Mouse (Mus musculus) thymus, postnatal 0 days (tissue): ENCODE results near the gene Zkscan17. TPM values are rescaled to one million over a fixed set of nuclear protein-coding genes. Genes with fewer than 3 reads are reported as not detected.
A peak's percentile ranks its signal among the peaks of the same experiment; 100 is the strongest.

ENCODE experiments used
- DNase-seq: peaks from one replicate; pipeline ENCODE4 v3.0.0-alpha.2; 2015; ENCODE audit warnings: low spot score
- polyA plus RNA-seq: library from polyadenylated mRNA; unstranded; fragments of >200 nt; fragmentation: Nextera tagmentation; extraction: Ambion mirVana; gene quantifications from 2 replicates; pipeline ENCODE4 v1.2.1, GENCODE M21; 2015

Gene Zkscan17
- polyA plus RNA-seq, 1 experiment from 2014 or later = 14.9 TPM

- no peak for DNase-seq
These were observed 66.1 kb downstream of the Zkscan17 start for GRCm38 (mm10) chr11:59460459-59460858.

- no peak for DNase-seq
These were observed 67.6 kb downstream of the Zkscan17 start for GRCm38 (mm10) chr11:59458973-59459372.

GRCm38 (mm10) chr11:59456891-59457290 is 69.7 kb downstream of the Zkscan17 start:
- no peak for DNase-seq

GRCm38 (mm10) chr11:59456346-59456745 is 70.2 kb downstream of the Zkscan17 start:
- DNase-seq = no peak

GRCm38 (mm10) chr11:59451086-59451485 is 75.5 kb downstream of the Zkscan17 start, which contains the start of gene Snap47:
Snap47 (minus strand) TSS chr11:59451186.
- no peak for DNase-seq

- peak; percentile 59 for DNase-seq
These were observed 76.2 kb downstream of the Zkscan17 start for GRCm38 (mm10) chr11:59450230-59450771.

GRCm38 (mm10) chr11:59449741-59450229 is 76.8 kb downstream of the Zkscan17 start, which contains the start of gene Jmjd4:
Jmjd4 (plus strand) TSS chr11:59450045.
- DNase-seq = peak; percentile 85

GRCm38 (mm10) chr11:59443102-59443501 is 83.4 kb downstream of the Zkscan17 start:
- no peak for DNase-seq

- no peak for DNase-seq
These were observed 88.6 kb downstream of the Zkscan17 start for GRCm38 (mm10) chr11:59437954-59438353.

Other genes with a start within 250 kb of the Zkscan17 start
- gene Wnt3a, start 236.0 kb downstream of the Zkscan17 start, polyA plus RNA-seq = 0.13 and 0.20 TPM in 2 replicates
- gene Wnt9a, start 219.8 kb downstream of the Zkscan17 start, polyA plus RNA-seq = 1.2 TPM in 2 replicates
- not detected in 2 replicates for gene Prss38, start 151.1 kb downstream of the Zkscan17 start, polyA plus RNA-seq
- gene Jmjd4, start 76.7 kb downstream of the Zkscan17 start, polyA plus RNA-seq = 10.4 and 11.8 TPM in 2 replicates
- 45.1 and 49.5 TPM in 2 replicates for gene Snap47, start 75.6 kb downstream of the Zkscan17 start, polyA plus RNA-seq
- 3.3 and 3.8 TPM in 2 replicates for gene Zfp867, start 54.3 kb downstream of the Zkscan17 start, polyA plus RNA-seq
- 0.49 TPM in 2 replicates for gene Nlrp3, start 14.8 kb upstream of the Zkscan17 start, polyA plus RNA-seq
- not detected in 2 replicates for gene Olfr222, start 49.5 kb upstream of the Zkscan17 start, polyA plus RNA-seq
- not detected in 2 replicates for gene Olfr223, start 66.5 kb upstream of the Zkscan17 start, polyA plus RNA-seq
- 46.7 and 55.6 TPM in 2 replicates for gene Mprip, start 134.6 kb upstream of the Zkscan17 start, polyA plus RNA-seq